Mouse (Mus musculus): ENCODE measurements around the gene Apoe. TPM values are rescaled to one million over a fixed set of nuclear protein-coding genes. Genes with fewer than 3 reads are reported as not detected.
A peak's percentile ranks its signal among the peaks of the same experiment; 100 is the strongest.

Gene Apoe
- polyA plus RNA-seq, 1 experiment from 2014 or later, result 596 TPM

DNA sequence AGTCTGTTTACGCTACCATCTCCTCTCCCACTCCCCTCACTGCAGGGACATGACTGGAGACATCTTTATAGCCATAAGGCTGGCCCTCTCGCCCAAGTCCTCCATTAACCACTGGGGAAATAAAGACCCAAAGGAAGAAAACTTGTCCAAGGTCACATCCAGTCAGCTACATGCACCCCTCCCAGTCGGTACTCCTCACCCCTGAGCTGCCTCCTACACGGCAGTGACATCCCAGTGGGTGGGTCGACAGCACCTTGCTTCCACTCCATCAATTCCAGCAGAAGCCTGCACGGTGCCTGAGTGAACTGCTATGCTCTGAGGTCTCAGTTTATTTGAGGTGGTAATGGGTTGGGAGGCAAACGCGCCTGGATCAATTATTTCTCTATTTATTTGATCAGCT lies 35.0 kb downstream of the Apoe start:
- ATAC-seq (replicated peaks; ENCODE audit: insufficient number of reproducible peaks, insufficient read depth, low FRiP score, low read depth), result no peak
- H3K27ac ChIP-seq, result no peak overlapping the region

DNA sequence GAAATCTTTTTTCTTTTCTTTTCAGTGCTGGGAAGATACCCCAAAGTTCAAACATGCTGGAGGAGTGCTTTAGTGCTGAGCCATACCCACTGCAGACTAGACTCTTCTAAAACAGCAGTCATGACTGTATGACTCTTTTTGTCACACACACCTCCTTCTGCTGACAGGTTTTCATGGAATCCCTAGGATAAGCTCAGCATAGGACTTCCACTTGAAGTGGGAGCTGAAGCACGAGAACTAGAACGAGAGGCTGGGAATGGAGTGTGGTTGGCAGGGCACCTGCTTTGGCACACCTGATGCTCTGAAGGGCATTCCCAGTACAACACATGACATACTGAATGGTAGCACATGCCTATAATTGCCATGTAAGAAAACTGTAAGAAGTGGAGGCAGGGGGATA lies 46.4 kb downstream of the Apoe start:
- peak; percentile 75; the same call in 1 of the 2 replicates for ATAC-seq (replicated peaks; ENCODE audit: insufficient number of reproducible peaks, insufficient read depth, low FRiP score, low read depth)

More for the DNA sequence above, 35.0 kb downstream of the Apoe start:
- Histone ChIP-seq H3K4me2 (peak overlapping the region; percentile 88), H3K9me3 (replicated peaks) (no peaks in the 10 kb centered on the region), H3K36me3 (0 out of 2 replicates have a peak, but pooled peaks cover 4% of the 10 kb centered on the region), H3K4me3 (peak overlapping the region; percentile 97), H3K27me3 (no peaks in the 10 kb centered on the region), H3K4me1 (replicated peaks) (peaks cover 27% of the 10 kb centered on the region), H3K9ac (peak overlapping the region; percentile 96)
- WGBS, result 10% methylated on average over 8 of the region's 8 CpGs

DNA sequence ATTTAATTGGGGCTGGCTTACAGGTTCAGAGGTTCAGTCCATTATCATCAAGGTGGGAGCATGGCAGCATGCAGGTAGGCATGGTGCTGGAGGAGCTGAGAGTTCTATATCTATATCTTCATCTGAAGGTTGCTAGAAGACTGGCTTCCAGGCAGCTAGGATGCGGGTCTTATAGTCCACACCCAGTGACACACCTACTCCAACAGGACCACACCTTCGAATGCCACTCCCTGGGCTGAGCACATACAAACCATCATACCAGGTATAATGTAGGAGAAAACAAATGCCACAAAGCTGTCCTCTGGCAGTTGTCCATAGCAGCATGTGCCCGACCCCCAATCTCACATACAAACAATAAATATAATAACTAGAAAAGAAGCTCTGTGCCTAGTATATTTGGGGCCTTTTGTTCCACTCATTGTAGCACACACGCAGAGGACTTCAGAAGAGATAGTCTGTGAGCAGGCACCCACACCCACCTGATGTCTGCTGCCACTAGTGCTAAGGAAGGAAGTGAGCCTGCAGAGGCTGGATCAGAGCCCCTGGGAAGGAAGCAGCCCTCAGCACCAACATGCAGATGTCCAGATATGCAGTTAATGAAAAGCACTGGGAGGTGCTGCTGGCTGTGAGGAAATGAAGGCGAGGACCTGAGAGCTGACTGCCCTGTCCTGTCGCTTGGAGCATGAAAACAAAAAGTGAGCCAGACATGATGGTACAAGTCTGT lies 47.8 kb downstream of the Apoe start:
- Histone ChIP-seq H3K36me3 (peaks cover 70% of the 10 kb centered on the region), H3K27me3 (no peaks in the 10 kb centered on the region), H3K9ac (no peak overlapping the region), H3K4me1 (replicated peaks) (no peaks in the 10 kb centered on the region; the same call in none of the 2 replicates), H3K27ac (no peak overlapping the region), H3K9me3 (replicated peaks) (no peaks in the 10 kb centered on the region), H3K4me3 (no peak overlapping the region), H3K4me2 (no peak overlapping the region)
- no peak for ATAC-seq (replicated peaks; ENCODE audit: insufficient number of reproducible peaks, insufficient read depth, low FRiP score, low read depth)
- WGBS, result 77% methylated on average over 6 of the region's 6 CpGs

More for the DNA sequence above, 46.4 kb downstream of the Apoe start:
- Histone ChIP-seq H3K27me3 (no peaks in the 10 kb centered on the region), H3K4me2 (no peak overlapping the region), H3K27ac (0 out of 2 replicates have a peak overlapping the region, but pooled peaks have one; percentile 19), H3K36me3 (peaks cover 63% of the 10 kb centered on the region), H3K4me1 (replicated peaks) (peaks cover 5% of the 10 kb centered on the region), H3K4me3 (no peak overlapping the region), H3K9me3 (replicated peaks) (no peaks in the 10 kb centered on the region), H3K9ac (no peak overlapping the region)
- WGBS, result 60% methylated on average over 2 of the region's 2 CpGs

Other genes starting within 250 kb of the Apoe start
- 7.6 and 8.5 TPM in 2 replicates for gene Mark4, start 240.4 kb downstream of the Apoe start, polyA plus RNA-seq (2015; fragmentation: Nextera tagmentation; extraction: Ambion mirVana)
- gene Exoc3l2, start 235.9 kb downstream of the Apoe start, polyA plus RNA-seq (2015; fragmentation: Nextera tagmentation; extraction: Ambion mirVana), result 0.91 and 1.1 TPM in 2 replicates
- 1.5 and 1.7 TPM in 2 replicates for gene Bloc1s3, start 190.8 kb downstream of the Apoe start, polyA plus RNA-seq (2015; fragmentation: Nextera tagmentation; extraction: Ambion mirVana)
- 73.2 and 81.2 TPM in 2 replicates for gene Trappc6a, start 190.8 kb downstream of the Apoe start, polyA plus RNA-seq (2015; fragmentation: Nextera tagmentation; extraction: Ambion mirVana)
- not detected in 2 replicates for gene Nkpd1, start 181.3 kb downstream of the Apoe start, polyA plus RNA-seq (2015; fragmentation: Nextera tagmentation; extraction: Ambion mirVana)
- 15.8 and 24.0 TPM in 2 replicates for gene Ppp1r37, start 136.1 kb downstream of the Apoe start, polyA plus RNA-seq (2015; fragmentation: Nextera tagmentation; extraction: Ambion mirVana)
- gene Zfp296, start 121.9 kb downstream of the Apoe start, polyA plus RNA-seq (2015; fragmentation: Nextera tagmentation; extraction: Ambion mirVana), result 0.38 and 0.42 TPM in 2 replicates
- gene Gemin7, start 121.6 kb downstream of the Apoe start, polyA plus RNA-seq (2015; fragmentation: Nextera tagmentation; extraction: Ambion mirVana), result 111 and 131 TPM in 2 replicates
- gene Clasrp, start 94.7 kb downstream of the Apoe start, polyA plus RNA-seq (2015; fragmentation: Nextera tagmentation; extraction: Ambion mirVana), result 28.5 and 39.0 TPM in 2 replicates
- 6.1 and 10.0 TPM in 2 replicates for gene Relb, start 69.8 kb downstream of the Apoe start, polyA plus RNA-seq (2015; fragmentation: Nextera tagmentation; extraction: Ambion mirVana)
- 67.3 and 83.2 TPM in 2 replicates for gene Clptm1, start 34.2 kb downstream of the Apoe start, polyA plus RNA-seq (2015; fragmentation: Nextera tagmentation; extraction: Ambion mirVana)
- gene Apoc2, start 21.2 kb downstream of the Apoe start, polyA plus RNA-seq (2015; fragmentation: Nextera tagmentation; extraction: Ambion mirVana), result 2.0 and 7.9 TPM in 2 replicates
- gene Gm44805, start 17.8 kb downstream of the Apoe start, polyA plus RNA-seq (2015; fragmentation: Nextera tagmentation; extraction: Ambion mirVana), result 0.25 TPM in 1 of 2 replicates, not detected in the other
- 0.34 and 2.5 TPM in 2 replicates for gene Apoc4, start 17.7 kb downstream of the Apoe start, polyA plus RNA-seq (2015; fragmentation: Nextera tagmentation; extraction: Ambion mirVana)
- 12.3 and 17.0 TPM in 2 replicates for gene Apoc1, start 6.5 kb downstream of the Apoe start, polyA plus RNA-seq (2015; fragmentation: Nextera tagmentation; extraction: Ambion mirVana)
- gene Tomm40, start 16.2 kb upstream of the Apoe start, polyA plus RNA-seq (2015; fragmentation: Nextera tagmentation; extraction: Ambion mirVana), result 142 and 164 TPM in 2 replicates
- 66.5 and 81.4 TPM in 2 replicates for gene Nectin2, start 51.3 kb upstream of the Apoe start, polyA plus RNA-seq (2015; fragmentation: Nextera tagmentation; extraction: Ambion mirVana)
- 358 and 380 TPM in 2 replicates for gene Bcam, start 71.8 kb upstream of the Apoe start, polyA plus RNA-seq (2015; fragmentation: Nextera tagmentation; extraction: Ambion mirVana)
- 0.47 and 2.5 TPM in 2 replicates for gene Cblc, start 97.6 kb upstream of the Apoe start, polyA plus RNA-seq (2015; fragmentation: Nextera tagmentation; extraction: Ambion mirVana)
- gene Bcl3, start 123.6 kb upstream of the Apoe start, polyA plus RNA-seq (2015; fragmentation: Nextera tagmentation; extraction: Ambion mirVana), result 2.0 and 4.7 TPM in 2 replicates
- gene Gm19345, start 152.8 kb upstream of the Apoe start, polyA plus RNA-seq (2015; fragmentation: Nextera tagmentation; extraction: Ambion mirVana), result not detected in 2 replicates
- gene Ceacam16, start 162.1 kb upstream of the Apoe start, polyA plus RNA-seq (2015; fragmentation: Nextera tagmentation; extraction: Ambion mirVana), result not detected in 2 replicates
- gene Ceacam19, start 188.8 kb upstream of the Apoe start, polyA plus RNA-seq (2015; fragmentation: Nextera tagmentation; extraction: Ambion mirVana), result not detected in 2 replicates
- 15.2 and 16.1 TPM in 2 replicates for gene Pvr, start 222.0 kb upstream of the Apoe start, polyA plus RNA-seq (2015; fragmentation: Nextera tagmentation; extraction: Ambion mirVana)